Mouse (Mus musculus) CD4-positive, CD25-positive, alpha-beta regulatory T cell, adult 4 months (primary cell): ENCODE results near the gene Ripor3. TPM values are rescaled to one million over a fixed set of nuclear protein-coding genes. Genes with fewer than 3 reads are reported as not detected.

Source experiments
- ATAC-seq: one replicate; pipeline ENCODE4 v1.8.0; 2017
- polyA plus RNA-seq, 2 experiments: library from polyadenylated mRNA; unstranded; fragments of 100-300 nt; shearing (Covaris generic); gene quantifications; one replicate each; pipeline ENCODE4 v1.2.1; 2017

The Ripor3 gene
- polyA plus RNA-seq, 2 experiments from 2014 or later = 0.17 to 0.63 TPM

- ATAC-seq = no peak
These were observed 79.4 kb downstream of the Ripor3 start for GRCm38 (mm10) chr2:167930975-167931374.

Other genes starting within 250 kb of the Ripor3 start
- gene Ptpn1, start 78.6 kb downstream of the Ripor3 start, polyA plus RNA-seq = 100 to 1,000 TPM in 1 of 2 experiments, 10 to 100 TPM in 1; 99.2 to 126 TPM
- gene Pard6b, start 70.4 kb upstream of the Ripor3 start, polyA plus RNA-seq = 1 to 10 TPM in 1 of 2 experiments, under 1 TPM in 1; 0.23 to 1.2 TPM
- gene Adnp, start 196.5 kb upstream of the Ripor3 start, polyA plus RNA-seq = 1 to 10 TPM; 1.4 to 3.1 TPM
- gene Gm20716, start 219.7 kb upstream of the Ripor3 start, polyA plus RNA-seq = 10 to 100 TPM; 24.7 to 35.6 TPM
- 100 to 1,000 TPM; 101 to 112 TPM for gene Dpm1, start 220.0 kb upstream of the Ripor3 start, polyA plus RNA-seq
- gene Mocs3, start 220.0 kb upstream of the Ripor3 start, polyA plus RNA-seq = under 1 TPM; 0.59 to 0.62 TPM